Mouse (Mus musculus): Measurements from ENCODE around the gene B230217C12Rik. TPM values are rescaled to one million over a fixed set of nuclear protein-coding genes. Genes with fewer than 3 reads are reported as not detected.

B230217C12Rik gene
- 1 to 10 TPM; 1.4 TPM for polyA plus RNA-seq (2017; shearing (Covaris generic))

DNA sequence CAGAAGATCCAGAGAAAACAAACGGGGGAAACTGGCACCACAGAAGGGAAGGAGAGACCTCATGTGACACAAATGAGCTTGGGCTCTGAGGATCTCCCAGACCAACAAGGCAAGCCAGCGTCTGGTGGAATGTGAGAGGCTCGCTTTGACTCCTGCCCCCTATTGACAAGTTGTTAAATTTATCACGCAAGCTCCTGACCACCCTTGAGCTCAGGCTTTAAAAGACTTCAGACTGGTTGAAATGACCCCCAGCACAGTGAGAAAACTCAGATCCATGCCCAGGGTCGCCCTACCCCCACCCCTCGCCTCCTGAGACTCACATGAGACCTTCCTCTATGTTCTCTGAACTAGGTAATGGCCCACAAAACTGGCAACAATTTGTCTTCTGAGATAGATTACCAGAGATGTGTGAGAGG is at the start of gene B230217C12Rik:
B230217C12Rik (plus strand) TSS at position 242 of the 416 bp plus-strand sequence.
- ATAC-seq, result peak; percentile 25

DNA sequence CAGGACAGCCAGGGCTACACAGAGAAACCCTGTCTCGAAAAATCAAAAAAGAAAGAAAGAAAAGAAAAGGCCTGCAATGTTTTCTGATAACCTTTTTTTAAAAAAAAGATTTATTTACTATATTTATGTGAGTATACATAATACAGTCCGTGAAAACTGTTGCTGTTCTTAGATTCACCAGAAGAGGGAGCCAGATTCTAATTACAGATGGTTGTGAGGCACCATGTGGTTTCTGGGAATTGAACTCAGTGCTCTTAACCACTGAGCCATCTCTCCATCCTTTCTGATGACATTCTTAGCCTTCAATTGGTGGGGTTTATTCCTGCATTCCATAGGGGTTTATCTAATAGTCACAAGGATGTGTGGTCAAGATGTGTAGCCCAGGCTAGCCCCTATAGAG is 47.4 kb upstream of the B230217C12Rik start:
- peak; percentile 72 for ATAC-seq

DNA sequence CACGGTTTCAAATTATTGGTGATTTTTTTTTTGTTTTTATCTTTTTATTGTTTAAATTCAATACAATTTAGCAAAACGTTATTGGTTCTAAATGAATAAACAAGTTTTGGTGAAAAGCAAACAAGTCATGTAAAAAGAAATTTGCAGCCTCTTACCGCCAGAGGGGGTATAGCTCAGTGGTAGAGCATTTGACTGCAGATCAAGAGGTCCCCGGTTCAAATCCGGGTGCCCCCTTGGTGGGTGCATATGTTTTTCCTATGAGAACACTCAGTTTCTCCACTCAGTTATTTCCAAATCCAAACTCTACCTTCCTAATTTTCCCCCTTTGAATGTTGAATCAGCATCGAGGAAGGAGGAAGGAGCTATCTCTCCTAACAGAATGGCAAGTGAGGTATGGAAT is 43.7 kb upstream of the B230217C12Rik start:
- no peak for ATAC-seq

DNA sequence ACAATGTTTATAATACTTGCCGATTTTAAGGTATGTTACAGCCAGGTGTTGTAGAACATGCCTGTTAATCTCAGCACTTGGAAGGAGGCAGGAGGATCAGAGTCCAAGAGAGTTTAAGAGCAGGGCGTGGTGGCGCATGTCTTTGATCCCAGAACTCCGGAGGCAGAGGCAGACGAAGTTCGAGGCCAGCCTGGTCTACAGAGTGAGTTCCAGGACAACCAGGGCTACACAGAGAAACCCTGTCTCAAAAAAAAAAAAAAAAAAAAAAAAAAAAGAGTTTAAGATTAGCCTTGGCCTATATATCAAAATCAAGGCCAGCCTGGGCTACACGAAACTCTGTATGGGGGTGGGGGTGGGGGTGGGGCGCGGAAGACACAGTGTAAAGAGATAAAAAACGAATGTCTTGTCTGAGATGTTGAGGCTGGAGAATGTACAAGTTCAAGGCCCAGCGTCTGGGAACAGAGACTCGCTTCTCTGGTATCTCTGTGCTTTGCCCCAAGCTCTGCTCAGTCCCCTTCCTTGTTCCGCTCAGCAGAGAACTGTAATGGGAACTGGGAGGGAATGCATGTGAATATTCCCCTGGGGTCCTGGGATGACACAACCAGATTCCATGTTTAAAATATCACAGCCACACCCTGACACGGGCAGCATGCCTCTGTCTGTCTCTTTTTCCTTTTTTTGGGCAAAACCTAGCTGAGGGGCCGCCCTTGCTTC is 43.1 kb upstream of the B230217C12Rik start:
- no peak for ATAC-seq

DNA sequence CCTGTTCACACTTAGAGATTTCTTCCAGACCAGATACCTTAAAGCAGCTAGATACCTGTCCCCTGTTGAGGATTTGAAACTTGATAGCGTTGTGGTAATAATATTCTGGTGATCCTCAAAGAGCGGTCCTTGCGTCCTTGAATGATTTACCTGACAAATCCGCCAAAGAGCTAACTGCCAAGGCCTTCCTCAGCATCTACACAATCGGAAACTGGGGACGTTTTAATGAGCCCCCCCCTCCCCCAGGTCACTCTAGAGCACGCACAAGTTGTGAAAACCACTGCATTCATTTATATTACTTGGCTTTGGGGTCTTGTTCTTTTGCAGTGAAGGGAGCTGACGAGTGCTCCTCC is 42.5 kb upstream of the B230217C12Rik start:
- no peak for ATAC-seq

DNA sequence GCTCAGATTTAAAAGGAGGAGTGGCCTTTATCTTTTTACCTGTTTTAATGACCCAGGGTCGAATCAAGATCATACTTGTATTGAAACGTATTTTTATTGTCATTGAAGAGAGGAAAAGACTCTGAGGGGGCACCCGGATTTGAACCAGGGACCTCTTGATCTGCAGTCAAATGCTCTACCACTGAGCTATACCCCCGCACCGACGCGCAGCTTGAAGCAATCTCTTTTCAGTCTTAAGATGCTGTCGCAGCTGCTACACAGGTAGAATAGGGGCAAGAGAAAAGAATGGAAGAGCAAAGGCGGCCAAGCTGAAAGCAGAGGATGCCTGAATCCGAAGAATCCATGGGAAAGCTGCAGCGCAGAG is 41.8 kb upstream of the B230217C12Rik start, which contains the start of gene Lasp1:
Lasp1 (plus strand) TSS at position 219 of the 364 bp plus-strand sequence.
- ATAC-seq, result peak; percentile 37

DNA sequence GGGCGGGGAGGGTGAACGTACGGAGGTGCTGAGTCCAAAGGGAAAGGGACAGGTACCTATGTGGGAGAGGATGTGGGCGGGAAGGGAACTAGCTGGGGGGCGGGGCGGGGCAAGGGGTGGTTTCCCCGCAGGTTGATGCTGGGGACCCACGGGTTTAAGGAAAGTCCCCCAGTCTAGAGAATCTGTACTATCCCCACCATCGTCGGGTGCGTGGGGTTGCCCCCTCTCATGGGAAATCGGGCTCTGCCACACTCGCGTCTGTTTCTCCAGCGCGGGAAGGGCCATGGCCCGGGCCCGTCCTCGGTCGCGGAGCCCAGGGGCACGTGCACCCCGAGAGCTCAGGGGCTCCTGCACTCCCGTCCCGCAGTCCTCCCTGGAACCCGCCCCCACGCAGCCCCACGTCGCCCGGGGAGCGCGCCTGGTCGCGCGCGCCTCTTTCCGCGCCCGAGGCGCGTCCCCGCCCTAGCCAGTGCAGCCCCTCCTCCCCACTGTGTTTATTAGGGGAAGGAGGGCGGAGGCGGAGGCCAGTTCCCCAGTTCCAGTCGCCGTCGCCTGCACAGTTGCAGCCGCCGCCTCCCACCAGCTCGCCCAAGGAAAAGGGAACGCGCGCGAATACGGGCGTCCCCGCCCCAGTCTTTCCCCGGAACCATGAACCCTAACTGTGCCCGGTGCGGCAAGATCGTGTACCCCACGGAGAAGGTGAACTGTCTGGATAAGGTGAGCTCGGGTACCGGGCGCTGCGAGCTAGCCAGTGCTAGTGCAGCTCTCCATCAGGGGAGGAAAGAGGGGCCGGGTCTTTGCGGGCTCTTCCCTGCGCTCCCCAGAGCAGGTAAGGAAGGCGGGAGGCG is 41.2 kb upstream of the B230217C12Rik start:
- ATAC-seq, result peak; percentile 72

DNA sequence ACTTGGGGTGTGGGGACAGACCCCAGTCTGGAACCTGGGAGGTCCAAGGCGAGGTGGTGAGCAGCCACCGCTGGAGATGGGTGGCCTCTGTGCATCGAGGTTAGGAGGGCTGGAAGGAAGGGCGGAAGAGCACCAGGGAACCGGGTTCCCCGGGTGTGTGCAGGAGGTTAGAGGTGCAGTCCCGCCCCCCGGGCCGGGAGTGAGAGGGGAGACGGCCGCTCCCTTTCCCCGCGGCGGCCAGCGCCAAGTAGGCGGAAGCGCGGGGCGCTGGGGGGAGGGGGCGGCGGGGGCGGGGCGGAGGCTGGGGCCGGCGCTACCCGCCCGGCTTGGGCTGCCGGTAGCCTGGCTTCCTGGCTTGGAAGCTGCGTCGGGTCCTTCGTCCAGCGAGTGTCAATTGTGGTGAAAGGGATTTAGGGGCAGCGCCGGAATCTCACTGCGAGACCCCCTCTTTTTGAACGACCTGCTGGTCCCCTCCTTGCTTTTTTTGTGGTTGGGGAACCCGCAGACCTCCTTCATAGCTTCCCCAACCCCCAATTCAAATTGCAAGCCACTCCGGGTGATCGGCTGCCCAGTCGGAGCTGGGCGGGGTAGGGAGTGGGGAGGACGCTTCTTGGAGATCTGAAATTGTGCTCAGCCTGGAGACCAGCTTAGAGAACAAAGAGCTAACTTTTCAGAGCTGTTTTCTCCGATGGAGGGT is 40.4 kb upstream of the B230217C12Rik start:
- peak; percentile 48 for ATAC-seq

DNA sequence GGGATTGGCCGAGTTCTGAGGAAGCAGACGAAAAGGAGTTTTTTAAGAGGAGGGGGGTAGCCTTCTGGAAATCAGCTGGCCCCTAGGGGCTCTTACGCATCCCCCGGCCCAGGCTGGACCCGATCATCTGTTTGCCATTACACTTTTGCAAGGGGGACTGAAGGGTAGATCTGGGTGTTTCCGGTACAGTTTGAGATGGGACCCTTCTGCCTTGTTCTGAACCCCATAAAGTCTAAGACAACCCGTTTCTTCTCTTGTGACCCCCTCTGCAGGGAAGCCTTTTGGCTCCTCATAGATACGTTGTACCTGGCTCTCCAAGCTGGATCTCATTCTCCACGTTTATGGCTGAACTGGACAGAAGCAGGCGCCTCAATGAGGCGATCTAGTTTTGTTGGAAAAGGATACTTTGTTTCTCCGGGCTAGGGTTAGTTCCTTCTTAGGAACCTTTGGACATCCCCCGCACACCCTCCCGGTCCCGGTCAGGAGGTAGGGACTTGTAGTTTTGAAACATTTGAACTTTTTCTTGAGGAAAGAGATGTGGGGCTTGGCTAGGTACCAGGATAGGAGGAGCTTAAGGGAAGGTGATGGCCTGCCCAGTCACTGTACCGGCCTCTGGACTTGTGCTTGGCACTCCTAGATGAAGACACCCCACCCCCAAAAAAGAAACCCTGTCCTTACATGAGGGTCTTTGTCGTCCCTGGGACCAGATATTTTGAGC is 39.7 kb upstream of the B230217C12Rik start:
- no peak for ATAC-seq

DNA sequence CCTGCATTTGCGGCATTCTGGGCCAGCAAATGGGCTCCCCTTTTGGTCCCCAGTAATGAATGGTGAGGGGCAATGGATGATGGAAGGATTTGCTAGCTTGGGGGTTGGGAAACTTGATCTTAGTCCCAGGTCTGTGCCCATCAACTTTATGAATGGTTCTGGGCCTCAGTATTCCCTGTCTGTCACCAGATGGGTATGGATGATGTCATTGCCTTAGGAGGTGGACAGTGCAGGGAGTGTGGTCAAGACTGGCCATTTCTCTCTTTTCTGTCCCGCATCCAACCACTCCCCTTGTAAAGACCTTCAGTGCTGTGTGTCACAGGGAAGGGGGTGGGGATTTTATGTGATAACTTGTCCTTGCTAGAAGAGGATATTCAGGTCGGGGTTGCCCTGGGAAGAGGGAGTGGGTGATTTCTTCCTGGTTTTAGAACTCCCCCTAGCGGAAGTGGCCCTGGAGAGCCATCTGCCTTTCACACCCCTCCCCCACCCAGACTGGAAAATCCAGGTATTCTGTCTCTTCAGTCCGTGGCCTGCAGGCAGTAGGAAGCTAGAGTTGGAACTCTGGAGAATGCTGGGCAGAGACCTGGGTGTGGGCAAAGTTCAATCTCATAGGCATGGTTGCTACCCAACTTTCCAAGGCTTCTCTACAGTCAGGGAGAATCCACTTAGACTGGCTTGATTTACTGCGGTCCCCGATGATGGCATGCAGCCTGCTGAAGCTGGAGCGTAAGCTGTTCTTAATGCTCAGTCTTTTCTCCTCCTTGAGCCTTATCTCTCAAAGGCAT is 39.0 kb upstream of the B230217C12Rik start:
- no peak for ATAC-seq

DNA sequence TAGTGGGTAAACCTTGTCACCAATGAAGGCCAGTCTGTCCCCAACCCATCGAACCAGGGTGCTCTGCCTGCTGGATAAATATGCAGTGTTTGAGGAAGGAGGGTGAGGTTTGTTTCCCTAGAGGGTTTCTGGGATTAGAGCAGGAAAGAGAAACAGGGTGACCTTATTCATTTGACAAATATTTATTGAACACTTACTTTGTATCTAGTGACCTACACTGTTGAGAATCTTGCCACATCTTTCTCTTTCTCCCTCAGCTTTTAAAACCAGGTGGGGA is 38.4 kb upstream of the B230217C12Rik start:
- ATAC-seq, result no peak

DNA sequence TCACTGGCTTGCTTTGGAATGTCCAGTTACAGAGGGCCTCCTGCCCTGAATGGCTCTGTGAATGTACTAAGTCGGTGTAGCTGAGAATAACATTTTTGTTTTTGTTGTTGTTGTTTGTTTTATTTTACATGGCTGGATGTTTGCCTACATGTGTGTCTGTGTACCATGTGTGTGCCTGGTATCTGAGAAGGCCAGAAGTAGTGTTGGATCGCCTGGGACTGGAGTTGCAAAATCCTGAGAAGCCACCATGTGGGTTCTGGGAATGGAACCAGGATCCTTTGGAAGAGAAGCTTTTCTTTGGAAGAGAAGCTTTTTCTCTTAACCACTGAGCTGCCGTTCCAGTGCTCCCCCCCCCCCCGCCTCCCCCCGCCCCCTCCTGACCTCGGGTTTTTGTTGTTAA is 38.1 kb upstream of the B230217C12Rik start:
- ATAC-seq, result no peak

DNA sequence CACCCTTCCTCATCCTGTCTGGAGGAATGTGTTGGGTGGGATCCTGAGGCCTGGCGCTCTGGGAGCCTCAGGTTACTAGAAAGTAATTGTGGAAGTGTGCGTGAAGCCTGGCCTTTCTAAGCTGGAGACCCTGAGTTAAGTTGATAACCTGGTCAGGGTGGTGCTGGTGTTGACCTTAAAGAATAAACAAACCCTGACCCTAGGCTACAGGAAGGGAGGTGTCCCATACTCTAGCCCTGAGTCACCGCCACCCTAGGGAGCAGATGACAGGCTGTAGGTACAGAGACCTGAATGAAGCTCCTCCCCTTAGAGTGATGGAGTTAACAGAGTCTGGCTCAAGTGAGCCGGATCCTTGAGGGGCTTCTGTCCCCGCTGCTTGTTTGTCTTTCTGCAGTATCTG is 36.7 kb upstream of the B230217C12Rik start:
- ATAC-seq, result no peak

DNA sequence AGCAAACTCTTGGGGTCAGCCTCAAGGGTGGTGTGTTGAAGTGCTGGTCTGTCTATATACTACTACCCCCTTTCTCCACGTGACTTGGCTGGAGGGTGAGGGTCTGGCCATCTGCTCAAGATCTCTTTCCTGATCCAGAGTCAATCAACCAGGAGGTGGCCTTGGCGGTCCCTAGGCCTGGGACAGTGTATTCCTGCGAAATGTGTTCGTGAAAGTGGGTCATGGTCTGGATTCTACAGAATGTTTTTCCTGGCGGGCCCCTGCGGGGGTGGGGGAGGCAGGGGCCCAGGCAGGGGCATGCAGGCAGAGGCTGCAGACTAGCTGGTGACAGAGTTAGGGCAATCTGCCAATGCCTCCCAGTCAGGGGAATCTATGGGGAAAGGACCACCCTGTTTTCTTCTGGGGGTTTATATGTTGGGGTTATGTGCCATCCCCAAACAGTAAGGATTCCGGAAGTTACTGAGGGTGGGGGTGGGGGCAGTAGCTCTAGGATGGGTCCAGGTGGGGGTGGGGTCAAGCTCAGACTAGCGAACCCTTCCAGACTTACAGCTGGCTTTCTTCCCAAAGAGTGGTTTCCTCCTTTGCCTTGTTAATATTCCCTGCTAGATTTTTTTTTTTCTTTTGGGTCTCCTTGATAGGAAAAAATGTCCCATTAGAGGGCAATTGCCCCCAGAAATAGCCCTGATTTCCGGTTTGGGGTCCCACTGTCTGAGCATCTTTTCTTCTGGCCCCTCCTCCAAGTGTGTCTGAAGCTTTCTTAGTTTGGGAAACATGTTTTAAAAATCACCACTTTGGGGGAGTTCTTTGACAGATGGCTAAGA is 35.5 kb upstream of the B230217C12Rik start:
- ATAC-seq, result no peak

DNA sequence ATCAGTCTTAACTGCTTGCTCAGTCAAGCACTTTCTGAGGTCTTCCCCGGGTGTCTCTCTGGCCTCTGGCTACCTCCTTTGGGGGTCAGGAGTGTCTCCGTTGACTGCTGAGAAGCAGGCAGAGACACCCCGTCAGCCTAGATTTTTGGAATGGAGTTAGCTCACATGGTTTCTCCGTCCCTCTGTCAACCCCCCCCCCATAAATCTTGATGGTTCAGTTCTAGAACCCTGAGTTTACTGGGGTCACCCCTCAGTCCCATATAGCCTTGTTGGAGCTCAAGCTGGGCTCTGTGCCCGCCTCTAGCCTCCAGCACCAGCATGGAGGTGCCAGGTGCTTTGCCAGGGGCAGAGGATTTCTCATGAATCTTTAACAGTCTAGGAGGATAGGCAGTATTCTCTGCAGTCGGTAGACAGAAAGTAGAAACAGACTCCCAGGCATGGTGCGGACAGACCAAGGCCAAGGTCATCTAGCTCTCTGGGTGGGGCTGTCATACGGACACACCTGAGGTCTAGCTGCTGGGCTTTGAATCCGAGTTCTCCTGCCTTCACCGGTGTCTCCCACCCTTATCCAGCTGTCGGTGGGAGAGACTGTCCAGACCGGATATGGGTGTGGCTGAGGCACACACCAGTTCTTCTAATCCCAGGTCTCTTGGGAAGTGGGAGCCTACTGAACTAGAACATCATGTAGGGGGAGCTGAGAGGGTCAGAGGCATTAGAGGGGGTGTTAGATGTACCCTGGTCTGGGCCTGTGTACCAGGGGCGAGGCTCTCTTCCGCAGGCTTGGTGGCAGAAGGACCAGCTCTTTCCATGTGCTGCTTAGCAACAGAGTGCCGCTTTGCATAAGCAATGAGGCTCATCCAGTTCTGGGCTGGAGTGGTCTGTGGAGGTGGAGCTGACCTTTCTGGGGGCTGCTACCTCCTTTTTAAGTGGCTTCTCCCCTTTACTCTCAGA is 34.6 kb upstream of the B230217C12Rik start:
- no peak for ATAC-seq

DNA sequence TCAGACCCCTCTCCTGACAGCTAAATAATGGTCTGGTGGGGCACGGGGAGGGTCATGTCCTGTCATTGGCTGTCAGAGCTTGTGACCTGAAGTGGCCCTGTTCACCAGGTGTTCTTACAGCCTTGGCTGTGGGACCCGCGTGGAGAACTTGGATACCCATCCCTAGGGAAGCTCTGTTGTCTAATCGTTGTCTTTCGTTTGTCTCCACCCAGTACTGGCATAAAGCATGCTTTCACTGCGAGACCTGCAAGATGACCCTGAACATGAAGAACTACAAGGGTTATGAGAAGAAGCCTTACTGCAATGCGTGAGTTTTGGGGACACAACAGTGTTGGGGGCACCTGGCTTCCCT is 34.0 kb upstream of the B230217C12Rik start:
- no peak for ATAC-seq

DNA sequence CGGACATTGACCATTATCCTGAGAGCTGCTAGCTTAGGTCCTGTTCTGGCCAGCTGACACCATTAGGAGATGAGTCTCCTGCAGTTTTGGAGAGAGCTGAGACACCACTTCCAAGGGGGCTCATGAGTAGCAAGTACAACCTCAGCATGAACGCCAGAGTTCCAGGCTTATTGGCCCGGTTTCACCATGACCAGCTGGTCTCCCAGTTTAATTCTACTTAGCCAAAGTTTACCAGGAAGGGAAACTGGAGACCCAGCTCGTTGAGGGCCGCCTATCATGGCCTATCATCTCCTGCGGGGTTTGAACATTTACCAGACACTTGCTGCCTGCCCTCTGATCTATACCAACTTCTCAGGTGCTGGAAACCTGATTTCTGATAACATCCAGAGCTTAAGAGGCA is 33.0 kb upstream of the B230217C12Rik start:
- ATAC-seq, result peak; percentile 13

DNA sequence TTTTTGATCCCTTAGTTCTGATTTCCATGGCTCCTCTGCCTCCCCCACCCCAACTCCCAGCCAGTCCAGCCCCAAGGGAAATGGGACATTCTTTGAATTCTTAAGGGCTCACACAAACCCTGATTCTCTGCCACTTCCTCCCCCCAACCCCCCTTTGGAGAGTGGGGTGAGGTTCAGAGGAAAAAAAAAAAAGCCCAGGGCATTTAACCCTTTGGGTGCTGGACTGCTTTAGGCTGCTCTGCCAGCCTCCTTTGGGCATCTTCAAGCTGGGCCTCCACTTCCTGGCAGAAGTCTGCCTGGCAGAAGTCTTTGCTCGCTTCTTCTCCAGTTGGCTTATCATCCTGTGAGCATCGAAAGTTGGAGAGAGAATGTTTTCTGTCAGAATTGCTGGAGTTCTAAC is 32.5 kb upstream of the B230217C12Rik start:
- peak; percentile 18 for ATAC-seq

DNA sequence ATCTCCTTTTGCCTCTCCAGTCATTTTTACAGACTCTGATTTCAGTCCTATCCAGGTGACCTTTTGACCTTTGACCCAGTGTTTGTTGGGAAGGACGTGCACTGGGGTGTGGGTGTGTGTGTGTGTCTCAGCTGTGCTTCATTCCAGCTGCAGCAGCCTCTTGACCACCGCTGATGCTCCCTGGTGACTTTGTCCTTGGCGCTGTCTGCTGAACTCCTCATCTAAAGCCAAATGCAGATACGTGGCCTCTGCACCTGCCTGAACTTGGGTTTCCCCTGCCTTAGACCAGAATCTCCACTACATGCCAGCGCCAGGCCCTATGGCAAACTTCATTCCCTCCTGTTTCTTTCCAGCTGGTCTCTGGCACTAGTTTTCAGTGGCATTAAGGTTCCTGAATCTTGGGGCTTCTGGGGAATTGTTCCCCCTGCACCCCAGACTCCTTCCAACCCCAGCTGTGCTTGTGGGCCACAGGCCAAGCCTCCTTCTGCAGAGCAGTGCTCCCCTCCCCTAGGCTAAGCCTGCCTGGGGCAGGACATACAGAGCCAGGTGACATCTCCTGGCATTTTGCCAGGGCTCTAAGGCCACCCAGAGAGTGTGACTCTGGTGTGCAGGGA is 31.9 kb upstream of the B230217C12Rik start:
- ATAC-seq, result no peak
